Mouse (Mus musculus): ENCODE data around the gene Tlr8. TPM values are rescaled to one million over a fixed set of nuclear protein-coding genes. Genes with fewer than 3 reads are reported as not detected.
"Not testable (repeated sequence)": the region's sequence is repeated elsewhere in the genome, so short reads cannot be mapped to it uniquely, and the experiment has no call there.

Gene Tlr8
- total RNA-seq (2012; rRNA removed): not detected in 2 replicates

DNA sequence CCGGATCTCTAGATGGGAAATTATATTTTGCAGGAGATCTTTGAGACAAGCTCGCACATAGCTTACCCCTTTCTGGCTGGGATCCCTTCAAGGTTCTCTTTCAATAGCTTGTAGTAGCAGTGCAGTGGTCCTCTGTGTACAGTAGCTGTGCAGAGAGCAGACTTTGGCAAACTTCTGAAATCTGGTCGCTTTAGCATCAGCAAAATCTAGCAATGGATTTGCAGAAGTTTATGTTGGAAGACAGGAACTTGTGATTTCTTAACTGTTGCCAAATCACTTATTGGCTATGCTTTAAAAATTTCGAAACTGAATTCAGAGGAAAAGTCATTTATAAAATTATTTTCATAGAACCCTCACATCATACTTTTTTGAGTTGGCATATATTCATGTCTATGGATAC is at the start of gene Tlr8:
Gene Tlr8 (minus strand): TSS at position 244 of the 400 bp plus-strand sequence.
- TF ChIP-seq ZC3H11A (IDR thresholded peaks at IDR 0.05; ENCODE audit: borderline replicate concordance, low read depth, low read length) (no peak), HCFC1 (IDR thresholded peaks at IDR 0.05; ENCODE audit: borderline replicate concordance, insufficient read depth, low read length) (no peak), CHD2 (IDR thresholded peaks at IDR 0.05; ENCODE audit: low read depth, low read length) (no peak), ZNF384 (IDR thresholded peaks at IDR 0.05; ENCODE audit: low read depth, low read length) (no peak), MAFK (IDR thresholded peaks at IDR 0.05; ENCODE audit: insufficient read depth, low read depth, low read length) (no peak)
- in situ Hi-C loops (cut with MboI; ENCODE audit: low sequenced_read_pairs in 2 of 2, unreplicated experiment in 2 of 2): no loop called here
- Histone ChIP-seq H3K9me3 (ENCODE audit: control insufficient read depth, insufficient read depth, low read depth, low read length) (no peaks in the 10 kb centered on the region), H3K9ac (ENCODE audit: insufficient read depth, low read depth, low read length, poor library complexity, severe bottlenecking) (no peak within 1 kb of the TSS), H3K36me3 (ENCODE audit: control insufficient read depth, insufficient read depth, low read length, poor library complexity, severe bottlenecking) (no peaks in the 10 kb centered on the region), H3K27ac (ENCODE audit: insufficient read depth, low read depth, low read length, poor library complexity, severe bottlenecking) (no peak within 1 kb of the TSS), H3K4me1 (ENCODE audit: control insufficient read depth in 2 of 2, insufficient read depth in 2 of 2, low read length in 2 of 2, poor library complexity in 1 of 2) (no peaks in the 10 kb centered on the region), H3K4me3 (ENCODE audit: insufficient read depth in 1 of 2, low read depth in 1 of 2, low read length in 2 of 2, poor library complexity in 1 of 2, severe bottlenecking in 1 of 2) (no peak within 1 kb of the TSS)
- DNase-seq (ENCODE audit: low read depth, low spot score): no peak

DNA sequence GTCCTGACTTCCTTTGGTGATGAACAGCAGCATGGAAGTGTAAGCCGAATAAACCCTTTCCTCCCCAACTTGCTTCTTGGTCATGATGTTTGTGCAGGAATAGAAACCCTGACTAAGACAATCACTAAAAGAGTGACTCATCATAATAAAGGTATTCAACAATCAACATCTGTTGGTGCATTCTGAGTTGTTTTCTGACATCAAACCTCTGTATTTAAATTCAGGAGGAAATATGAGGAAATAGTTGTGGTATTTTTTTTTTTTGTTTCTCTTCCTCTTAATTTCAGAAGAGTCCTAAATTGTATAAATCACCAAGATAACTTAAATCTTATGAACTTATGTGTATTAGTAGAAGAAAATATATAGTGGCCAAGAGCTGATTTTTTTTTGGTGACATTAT is 37.9 kb upstream of the Tlr8 start:
- H3K36me3 ChIP-seq (ENCODE audit: control insufficient read depth, insufficient read depth, low read length, poor library complexity, severe bottlenecking); in situ Hi-C loops (cut with MboI; ENCODE audit: low sequenced_read_pairs in 2 of 2, unreplicated experiment in 2 of 2); H3K4me3 ChIP-seq (ENCODE audit: insufficient read depth in 1 of 2, low read depth in 1 of 2, low read length in 2 of 2, poor library complexity in 1 of 2, severe bottlenecking in 1 of 2); H3K4me1 ChIP-seq (ENCODE audit: control insufficient read depth in 2 of 2, insufficient read depth in 2 of 2, low read length in 2 of 2, poor library complexity in 1 of 2); DNase-seq (ENCODE audit: low read depth, low spot score); H3K9ac ChIP-seq (ENCODE audit: insufficient read depth, low read depth, low read length, poor library complexity, severe bottlenecking); H3K9me3 ChIP-seq (ENCODE audit: control insufficient read depth, insufficient read depth, low read depth, low read length); H3K27ac ChIP-seq (ENCODE audit: insufficient read depth, low read depth, low read length, poor library complexity, severe bottlenecking): not testable (repeated sequence)

DNA sequence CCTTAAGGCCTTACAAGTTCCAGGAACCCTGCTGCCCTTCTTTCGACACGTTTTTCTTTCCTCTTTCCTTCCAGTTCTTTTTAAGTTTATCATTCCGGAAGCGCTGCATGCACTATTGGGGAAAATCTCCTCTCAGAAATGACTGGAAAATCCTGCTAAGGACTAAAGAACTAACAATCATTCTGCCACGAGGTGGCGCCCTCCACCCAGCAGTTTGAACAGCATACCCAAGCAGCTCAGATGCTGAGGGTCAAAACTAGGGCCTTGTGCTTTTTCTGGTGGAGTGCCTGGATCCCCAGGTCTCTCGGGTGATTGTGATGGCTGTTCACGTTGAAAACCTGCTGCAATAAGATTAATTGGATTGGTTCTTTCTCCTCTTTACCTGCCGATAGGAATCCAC is 12.8 kb upstream of the Tlr8 start:
- DNase-seq (ENCODE audit: low read depth, low spot score): peak; percentile 41
- Histone ChIP-seq H3K4me1 (ENCODE audit: control insufficient read depth in 2 of 2, insufficient read depth in 2 of 2, low read length in 2 of 2, poor library complexity in 1 of 2) (no peaks in the 10 kb centered on the region), H3K27ac (ENCODE audit: insufficient read depth, low read depth, low read length, poor library complexity, severe bottlenecking) (no peak overlapping the region), H3K4me3 (ENCODE audit: insufficient read depth in 1 of 2, low read depth in 1 of 2, low read length in 2 of 2, poor library complexity in 1 of 2, severe bottlenecking in 1 of 2) (no peak overlapping the region), H3K9ac (ENCODE audit: insufficient read depth, low read depth, low read length, poor library complexity, severe bottlenecking) (no peak overlapping the region), H3K36me3 (ENCODE audit: control insufficient read depth, insufficient read depth, low read length, poor library complexity, severe bottlenecking) (no peaks in the 10 kb centered on the region), H3K9me3 (ENCODE audit: control insufficient read depth, insufficient read depth, low read depth, low read length) (no peaks in the 10 kb centered on the region)
- in situ Hi-C loops (cut with MboI; ENCODE audit: low sequenced_read_pairs in 2 of 2, unreplicated experiment in 2 of 2): loop anchor here (25.0 kb wide), 1 partner anchor 535 kb away; no protein-coding TSS in a partner anchor
- TF ChIP-seq ZNF384 (IDR thresholded peaks at IDR 0.05; ENCODE audit: low read depth, low read length) (no peak), CHD2 (IDR thresholded peaks at IDR 0.05; ENCODE audit: low read depth, low read length) (no peak), MAFK (IDR thresholded peaks at IDR 0.05; ENCODE audit: insufficient read depth, low read depth, low read length) (no peak), HCFC1 (IDR thresholded peaks at IDR 0.05; ENCODE audit: borderline replicate concordance, insufficient read depth, low read length) (no peak), ZC3H11A (IDR thresholded peaks at IDR 0.05; ENCODE audit: borderline replicate concordance, low read depth, low read length) (peak; percentile 47; the same call in 1 of the 2 replicates)

DNA sequence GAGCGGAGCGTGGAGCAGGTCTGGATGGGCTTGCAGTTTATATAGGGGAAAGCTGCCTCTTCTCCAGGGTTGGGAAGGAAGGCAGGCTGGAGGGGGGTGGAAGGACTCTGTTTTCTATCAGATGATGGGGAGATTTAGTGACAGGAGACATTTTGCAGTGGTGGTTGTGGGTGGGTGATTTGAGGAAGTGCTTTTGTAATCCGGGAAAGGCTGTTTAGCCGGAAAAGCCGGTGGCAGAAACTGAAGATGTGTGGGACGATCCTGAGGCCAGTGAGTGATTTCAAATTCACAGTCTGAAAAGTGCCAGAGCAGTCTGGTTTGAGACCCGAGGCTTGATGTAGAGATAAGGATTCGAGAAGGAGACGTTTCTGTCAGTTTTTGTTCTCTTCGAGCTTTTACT is 12.4 kb upstream of the Tlr8 start:
- H3K4me3 ChIP-seq (ENCODE audit: insufficient read depth in 1 of 2, low read depth in 1 of 2, low read length in 2 of 2, poor library complexity in 1 of 2, severe bottlenecking in 1 of 2): no peak overlapping the region
- H3K4me1 ChIP-seq (ENCODE audit: control insufficient read depth in 2 of 2, insufficient read depth in 2 of 2, low read length in 2 of 2, poor library complexity in 1 of 2): no peaks in the 10 kb centered on the region
- no peak overlapping the region for H3K9ac ChIP-seq (ENCODE audit: insufficient read depth, low read depth, low read length, poor library complexity, severe bottlenecking)
- no peak for DNase-seq (ENCODE audit: low read depth, low spot score)
- TF ChIP-seq HCFC1 (IDR thresholded peaks at IDR 0.05; ENCODE audit: borderline replicate concordance, insufficient read depth, low read length): no peak
- TF ChIP-seq CHD2 (IDR thresholded peaks at IDR 0.05; ENCODE audit: low read depth, low read length): no peak
- TF ChIP-seq ZNF384 (IDR thresholded peaks at IDR 0.05; ENCODE audit: low read depth, low read length): no peak
- TF ChIP-seq MAFK (IDR thresholded peaks at IDR 0.05; ENCODE audit: insufficient read depth, low read depth, low read length): no peak
- TF ChIP-seq ZC3H11A (IDR thresholded peaks at IDR 0.05; ENCODE audit: borderline replicate concordance, low read depth, low read length): no peak
- H3K36me3 ChIP-seq (ENCODE audit: control insufficient read depth, insufficient read depth, low read length, poor library complexity, severe bottlenecking): no peaks in the 10 kb centered on the region
- in situ Hi-C loops (cut with MboI; ENCODE audit: low sequenced_read_pairs in 2 of 2, unreplicated experiment in 2 of 2): loop anchor here (25.0 kb wide), 1 partner anchor 536 kb away; no protein-coding TSS in a partner anchor
- H3K27ac ChIP-seq (ENCODE audit: insufficient read depth, low read depth, low read length, poor library complexity, severe bottlenecking): no peak overlapping the region
- no peaks in the 10 kb centered on the region for H3K9me3 ChIP-seq (ENCODE audit: control insufficient read depth, insufficient read depth, low read depth, low read length)

DNA sequence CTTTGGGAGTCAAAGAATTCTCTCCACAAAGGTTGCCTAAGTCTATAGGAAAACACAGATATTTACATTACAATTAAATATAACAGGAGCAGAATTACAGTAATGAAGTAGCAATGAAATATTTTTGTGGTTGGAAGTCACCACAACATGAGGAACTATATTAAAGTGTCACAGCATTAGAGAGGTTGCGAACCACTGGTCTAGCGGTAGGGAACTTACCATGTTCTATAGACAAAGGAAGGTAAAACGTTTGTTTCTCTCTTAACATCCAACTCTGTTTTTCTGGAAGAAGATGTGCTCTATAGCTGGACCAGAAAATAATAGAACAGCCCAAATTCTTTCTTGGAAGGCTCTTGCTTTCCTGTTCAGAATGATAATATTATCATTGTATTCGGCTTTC is 599 bp downstream of the Tlr8 start:
- no peak for DNase-seq (ENCODE audit: low read depth, low spot score)
- no peaks in the 10 kb centered on the region for H3K4me1 ChIP-seq (ENCODE audit: control insufficient read depth in 2 of 2, insufficient read depth in 2 of 2, low read length in 2 of 2, poor library complexity in 1 of 2)
- in situ Hi-C loops (cut with MboI; ENCODE audit: low sequenced_read_pairs in 2 of 2, unreplicated experiment in 2 of 2): no loop called here
- no peaks in the 10 kb centered on the region for H3K9me3 ChIP-seq (ENCODE audit: control insufficient read depth, insufficient read depth, low read depth, low read length)
- no peak overlapping the region for H3K9ac ChIP-seq (ENCODE audit: insufficient read depth, low read depth, low read length, poor library complexity, severe bottlenecking)
- H3K4me3 ChIP-seq (ENCODE audit: insufficient read depth in 1 of 2, low read depth in 1 of 2, low read length in 2 of 2, poor library complexity in 1 of 2, severe bottlenecking in 1 of 2): no peak overlapping the region
- H3K27ac ChIP-seq (ENCODE audit: insufficient read depth, low read depth, low read length, poor library complexity, severe bottlenecking): no peak overlapping the region
- TF ChIP-seq ZC3H11A (IDR thresholded peaks at IDR 0.05; ENCODE audit: borderline replicate concordance, low read depth, low read length) (no peak), ZNF384 (IDR thresholded peaks at IDR 0.05; ENCODE audit: low read depth, low read length) (no peak), MAFK (IDR thresholded peaks at IDR 0.05; ENCODE audit: insufficient read depth, low read depth, low read length) (no peak), CHD2 (IDR thresholded peaks at IDR 0.05; ENCODE audit: low read depth, low read length) (no peak), HCFC1 (IDR thresholded peaks at IDR 0.05; ENCODE audit: borderline replicate concordance, insufficient read depth, low read length) (no peak)
- no peaks in the 10 kb centered on the region for H3K36me3 ChIP-seq (ENCODE audit: control insufficient read depth, insufficient read depth, low read length, poor library complexity, severe bottlenecking)

Measured in ES-E14 (cell line).